Comparison of ENCODE assay signal across 21 mouse cellular contexts in the genomic region with DNA sequence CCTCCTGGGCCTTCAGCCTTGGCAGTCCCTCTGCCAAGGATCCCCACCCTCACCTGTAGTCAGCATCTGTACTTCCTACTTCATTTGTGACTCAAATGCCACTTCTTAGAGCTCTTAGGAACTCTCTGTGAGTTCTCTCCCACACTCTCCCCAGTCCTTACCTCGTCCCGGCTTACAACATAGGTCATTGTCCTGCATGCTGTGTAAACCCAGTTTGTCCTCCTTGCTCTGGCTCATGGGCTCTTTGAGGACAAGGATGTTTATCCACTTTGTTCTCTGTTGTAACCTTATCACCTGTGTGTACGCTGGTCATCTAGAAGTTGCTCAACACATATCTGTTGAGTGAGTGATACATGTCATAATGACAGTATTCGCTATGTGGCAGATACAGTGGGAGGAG.
"Had no signal": no experiment of that assay in that cellular context is flagged by ENCODE, and none has a peak within 500 bp of the region (broad histone marks: within the 10 kb centered on the region; RNA-seq: fewer than 3 reads in every experiment).

No protein-coding gene starts in this region.

- H3K9ac ChIP-seq: limb, embryonic 13.5 days; limb, embryonic 15.5 days; liver, embryonic 13.5 days; liver, embryonic 15.5 days; lung, embryonic 14.5 days; midbrain, embryonic 12.5 days; neural tube, embryonic 13.5 days; neural tube, embryonic 15.5 days; stomach, embryonic 15.5 days had no signal

- ATAC-seq: midbrain, embryonic 16.5 days had no signal

- H3K4me2 ChIP-seq: limb, embryonic 13.5 days; limb, embryonic 15.5 days; liver, embryonic 13.5 days; liver, embryonic 15.5 days; lung, embryonic 14.5 days; midbrain, embryonic 12.5 days; neural tube, embryonic 13.5 days; neural tube, embryonic 15.5 days; stomach, embryonic 15.5 days had no signal

- H3K27ac ChIP-seq: limb, embryonic 13.5 days; limb, embryonic 15.5 days; liver, embryonic 13.5 days; liver, embryonic 15.5 days; midbrain, embryonic 10.5 days; midbrain, embryonic 12.5 days; neural tube, embryonic 13.5 days; neural tube, embryonic 15.5 days; stomach, embryonic 15.5 days had no signal

- H3K27me3 ChIP-seq: limb, embryonic 13.5 days; limb, embryonic 15.5 days; liver, embryonic 13.5 days; liver, embryonic 15.5 days; midbrain, embryonic 12.5 days; neural tube, embryonic 13.5 days; neural tube, embryonic 15.5 days; stomach, embryonic 15.5 days had no signal

- DNase-seq: liver, embryonic 13.5 days; lung, embryonic 14.5 days; midbrain, embryonic 14.5 days; retina, postnatal 1 day; right cerebral cortex, adult 18-20 months; right cerebral cortex, postnatal 25 days; right cerebral cortex, postnatal 4 days; spleen, adult 18-20 months; thymus, adult 18-20 months; thymus, postnatal 14 days; thymus, postnatal 36 days had no signal

- H3K9me3 ChIP-seq: limb, embryonic 13.5 days; limb, embryonic 15.5 days; liver, embryonic 13.5 days; liver, embryonic 15.5 days; midbrain, embryonic 10.5 days; midbrain, embryonic 12.5 days; neural tube, embryonic 13.5 days; neural tube, embryonic 15.5 days; stomach, embryonic 15.5 days had no signal

- H3K4me3 ChIP-seq: limb, embryonic 13.5 days; limb, embryonic 15.5 days; liver, embryonic 13.5 days; liver, embryonic 15.5 days; midbrain, embryonic 10.5 days; midbrain, embryonic 12.5 days; myocyte; neural tube, embryonic 13.5 days; neural tube, embryonic 15.5 days; stomach, embryonic 15.5 days had no signal

- H3K4me1 ChIP-seq: stomach, embryonic 15.5 days had no signal

- H3K36me3 ChIP-seq: limb, embryonic 15.5 days; midbrain, embryonic 12.5 days; neural tube, embryonic 13.5 days; neural tube, embryonic 15.5 days; stomach, embryonic 15.5 days had no signal
